24 mouse cellular contexts compared by ENCODE assay signal in genomic region chr11:100066236-100067010, GRCm38 (mm10). TPM values are rescaled to one million over a fixed set of nuclear protein-coding genes. Genes with fewer than 3 reads are reported as not detected.
DNase-seq lines count a peak whose midpoint lies in the region; ATAC-seq and TF ChIP-seq lines count a peak whose summit lies in the region.
"Had no signal": no experiment of that assay in that cellular context is flagged by ENCODE, and none has a peak within 500 bp of the region (broad histone marks: within the 10 kb centered on the region; RNA-seq: fewer than 3 reads in every experiment).

No protein-coding gene starts in this region.

- TF ChIP-seq EP300 in lung, postnatal 0 days (IDR thresholded peaks at IDR 0.05), result no peak

- H3K4me3 ChIP-seq in heart, embryonic 13.5 days, result no peak overlapping the region
- no peak overlapping the region for H3K4me3 ChIP-seq in lung, postnatal 0 days (ENCODE audit: low read depth, low read length)
- H3K4me3 ChIP-seq in intestine, embryonic 15.5 days (replicated peaks), result no peak overlapping the region
- H3K4me3 ChIP-seq: forebrain, embryonic 13.5 days; liver, embryonic 13.5 days; megakaryocyte, embryonic 14.5 days; neural tube, embryonic 15.5 days had no signal

- intact Hi-C loops in heart, postnatal 25 days (cut with DNase I), result no loop called here

- no peaks in the 10 kb centered on the region for H3K36me3 ChIP-seq in heart, embryonic 13.5 days
- no peaks in the 10 kb centered on the region for H3K36me3 ChIP-seq in lung, postnatal 0 days (ENCODE audit: insufficient read depth, low read length)
- no peaks in the 10 kb centered on the region for H3K36me3 ChIP-seq in intestine, embryonic 15.5 days
- H3K36me3 ChIP-seq: liver, embryonic 13.5 days; neural tube, embryonic 15.5 days had no signal

- peaks cover 19% of the 10 kb centered on the region for H3K4me1 ChIP-seq in heart, embryonic 13.5 days
- H3K4me1 ChIP-seq in lung, postnatal 0 days (ENCODE audit: insufficient read depth, low read depth, low read length), result no peaks in the 10 kb centered on the region; the same call in 1 of the 2 replicates
- no peaks in the 10 kb centered on the region for H3K4me1 ChIP-seq in intestine, embryonic 15.5 days (replicated peaks)
- H3K4me1 ChIP-seq: forebrain, embryonic 13.5 days; liver, embryonic 13.5 days; megakaryocyte, embryonic 14.5 days; neural tube, embryonic 15.5 days had no signal

- H3K27me3 ChIP-seq in heart, embryonic 13.5 days (replicated peaks), result no peaks in the 10 kb centered on the region
- no peaks in the 10 kb centered on the region for H3K27me3 ChIP-seq in lung, postnatal 0 days (replicated peaks; ENCODE audit: insufficient read depth, low read length)
- no peaks in the 10 kb centered on the region for H3K27me3 ChIP-seq in intestine, embryonic 15.5 days (replicated peaks)
- H3K27me3 ChIP-seq: forebrain, embryonic 13.5 days; liver, embryonic 13.5 days; megakaryocyte, embryonic 14.5 days; neural tube, embryonic 15.5 days had no signal

- no peak for DNase-seq in heart, postnatal 25 days (ENCODE audit: low spot score)
- DNase-seq in lung, postnatal 0 days (ENCODE audit: low spot score), result peak; percentile 43
- no peak for DNase-seq in lung, postnatal 4 days
- DNase-seq in brain, adult 2 months (ENCODE audit: low read depth, low spot score), result peak; percentile 31
- peak; percentile 91 for DNase-seq in fat pad, adult 2 months (ENCODE audit: extremely low read depth, low read depth, low spot score)
- DNase-seq in spleen, adult 12 weeks (ENCODE audit: low spot score), result no peak
- DNase-seq: adrenal gland, adult 2 months; B cell, adult 2 months; kidney, adult 8-10 months; kidney, postnatal 36 days; liver, embryonic 13.5 days had no signal

- no peak overlapping the region for H3K4me2 ChIP-seq in heart, embryonic 13.5 days
- no peak overlapping the region for H3K4me2 ChIP-seq in lung, postnatal 0 days (replicated peaks; ENCODE audit: low read depth, low read length)
- no peak overlapping the region for H3K4me2 ChIP-seq in intestine, embryonic 15.5 days (replicated peaks)
- H3K4me2 ChIP-seq: forebrain, embryonic 13.5 days; liver, embryonic 13.5 days; neural tube, embryonic 15.5 days had no signal

- no peak overlapping the region for H3K9ac ChIP-seq in heart, embryonic 13.5 days
- H3K9ac ChIP-seq in lung, postnatal 0 days (replicated peaks; ENCODE audit: low read depth), result no peak overlapping the region
- H3K9ac ChIP-seq in intestine, embryonic 15.5 days, result no peak overlapping the region
- H3K9ac ChIP-seq: forebrain, embryonic 13.5 days; liver, embryonic 13.5 days; neural tube, embryonic 15.5 days had no signal

- 42% methylated on average over 12 of the region's 12 CpGs for WGBS in heart, embryonic 13.5 days
- 45% methylated on average over 12 of the region's 12 CpGs for WGBS in lung, postnatal 0 days
- WGBS in intestine, embryonic 15.5 days, result 77% methylated on average over 12 of the region's 12 CpGs

- no peaks in the 10 kb centered on the region for H3K9me3 ChIP-seq in heart, embryonic 13.5 days
- no peaks in the 10 kb centered on the region for H3K9me3 ChIP-seq in lung, postnatal 0 days (ENCODE audit: low read length)
- H3K9me3 ChIP-seq in intestine, embryonic 15.5 days, result no peaks in the 10 kb centered on the region
- H3K9me3 ChIP-seq: forebrain, embryonic 13.5 days; liver, embryonic 13.5 days; megakaryocyte, embryonic 14.5 days; neural tube, embryonic 15.5 days had no signal

- H3K27ac ChIP-seq in heart, embryonic 13.5 days (replicated peaks), result 0 out of 2 replicates have a peak overlapping the region, but pooled peaks have one; percentile 9
- H3K27ac ChIP-seq in lung, postnatal 0 days (ENCODE audit: low read length), result peak overlapping the region; percentile 75
- no peak overlapping the region for H3K27ac ChIP-seq in intestine, embryonic 15.5 days
- H3K27ac ChIP-seq: forebrain, embryonic 13.5 days; liver, embryonic 13.5 days; neural tube, embryonic 15.5 days had no signal

- no peak for TF ChIP-seq CTCF in lung, postnatal 0 days (IDR thresholded peaks at IDR 0.05)

- ATAC-seq in heart, embryonic 13.5 days (ENCODE audit: extremely low read depth, insufficient number of reproducible peaks, low FRiP score, low TSS enrichment), result no peak
- no peak for ATAC-seq in lung, postnatal 0 days
- ATAC-seq in intestine, embryonic 15.5 days, result no peak
- ATAC-seq: forebrain, embryonic 13.5 days; hindbrain, embryonic 16.5 days had no signal

RNA-seq across cellular contexts. Expression of gene Krt31, which starts 16.1 kb away (rescaled TPM):
- not detected in 2 replicates for polyA plus RNA-seq in heart, embryonic 13.5 days (2015; fragmentation: Nextera tagmentation; extraction: Ambion mirVana)
- not detected for total RNA-seq in heart, postnatal 25 days (2021)
- polyA plus RNA-seq in lung, postnatal 0 days (2015; fragmentation: Nextera tagmentation; extraction: Ambion mirVana), result not detected in 2 replicates
- not detected in 2 replicates for polyA plus RNA-seq in intestine, embryonic 15.5 days (2015; fragmentation: Nextera tagmentation; extraction: Ambion mirVana)
- total RNA-seq: adrenal gland, adult 2 months; gastrocnemius, postnatal 4 days; heart, postnatal 10 days; layer of hippocampus, postnatal 25 days had no signal
- polyA plus RNA-seq: adrenal gland, adult 2 months; cortical plate, adult 2 months; forebrain, embryonic 13.5 days; hindbrain, embryonic 16.5 days; limb, embryonic 11.5 days; liver, embryonic 13.5 days; neural tube, embryonic 15.5 days; spleen, adult 2 months had no signal

RNA-seq across cellular contexts. Expression of gene Krt32, which starts 21.6 kb away (rescaled TPM):
- not detected in 2 replicates for polyA plus RNA-seq in heart, embryonic 13.5 days (2015; fragmentation: Nextera tagmentation; extraction: Ambion mirVana)
- total RNA-seq in heart, postnatal 25 days (2021), result not detected
- not detected in 2 replicates for polyA plus RNA-seq in lung, postnatal 0 days (2015; fragmentation: Nextera tagmentation; extraction: Ambion mirVana)
- polyA plus RNA-seq in intestine, embryonic 15.5 days (2015; fragmentation: Nextera tagmentation; extraction: Ambion mirVana), result 0.11 TPM in 1 of 2 replicates, not detected in the other
- total RNA-seq: adrenal gland, adult 2 months; gastrocnemius, postnatal 4 days; heart, postnatal 10 days; layer of hippocampus, postnatal 25 days had no signal
- polyA plus RNA-seq: adrenal gland, adult 2 months; forebrain, embryonic 13.5 days; hindbrain, embryonic 16.5 days; limb, embryonic 11.5 days; liver, embryonic 13.5 days; neural tube, embryonic 15.5 days; spleen, adult 2 months; testis, adult 2 months had no signal

RNA-seq across cellular contexts. Expression of gene Krt34, which starts 25.1 kb away (rescaled TPM):
- not detected in 2 replicates for polyA plus RNA-seq in heart, embryonic 13.5 days (2015; fragmentation: Nextera tagmentation; extraction: Ambion mirVana)
- total RNA-seq in heart, postnatal 25 days (2021), result not detected
- polyA plus RNA-seq in lung, postnatal 0 days (2015; fragmentation: Nextera tagmentation; extraction: Ambion mirVana), result 0.11 and 0.18 TPM in 2 replicates
- not detected in 2 replicates for polyA plus RNA-seq in intestine, embryonic 15.5 days (2015; fragmentation: Nextera tagmentation; extraction: Ambion mirVana)
- total RNA-seq: adrenal gland, adult 2 months; gastrocnemius, postnatal 4 days; heart, postnatal 10 days; layer of hippocampus, postnatal 25 days had no signal
- polyA plus RNA-seq: adrenal gland, adult 2 months; cortical plate, adult 2 months; forebrain, embryonic 13.5 days; hindbrain, embryonic 16.5 days; limb, embryonic 11.5 days; liver, embryonic 13.5 days; neural tube, embryonic 15.5 days; spleen, adult 2 months; testis, adult 2 months had no signal

RNA-seq across cellular contexts. Expression of gene Krt35, which starts 29.6 kb away (rescaled TPM):
- not detected in 2 replicates for polyA plus RNA-seq in heart, embryonic 13.5 days (2015; fragmentation: Nextera tagmentation; extraction: Ambion mirVana)
- total RNA-seq in heart, postnatal 25 days (2021), result not detected
- polyA plus RNA-seq in lung, postnatal 0 days (2015; fragmentation: Nextera tagmentation; extraction: Ambion mirVana), result not detected in 2 replicates
- polyA plus RNA-seq in intestine, embryonic 15.5 days (2015; fragmentation: Nextera tagmentation; extraction: Ambion mirVana), result not detected in 2 replicates
- total RNA-seq: adrenal gland, adult 2 months; heart, postnatal 10 days; layer of hippocampus, postnatal 25 days had no signal
- polyA plus RNA-seq: adrenal gland, adult 2 months; cortical plate, adult 2 months; forebrain, embryonic 13.5 days; hindbrain, embryonic 16.5 days; limb, embryonic 11.5 days; liver, embryonic 13.5 days; spleen, adult 2 months; testis, adult 2 months had no signal

RNA-seq across cellular contexts. Expression of gene Krt33b, which starts 36.8 kb away (rescaled TPM):
- not detected in 2 replicates for polyA plus RNA-seq in heart, embryonic 13.5 days (2015; fragmentation: Nextera tagmentation; extraction: Ambion mirVana)
- not detected for total RNA-seq in heart, postnatal 25 days (2021)
- 0.16 TPM in 1 of 2 replicates, not detected in the other for polyA plus RNA-seq in lung, postnatal 0 days (2015; fragmentation: Nextera tagmentation; extraction: Ambion mirVana)
- 0.09 TPM in 1 of 2 replicates, not detected in the other for polyA plus RNA-seq in intestine, embryonic 15.5 days (2015; fragmentation: Nextera tagmentation; extraction: Ambion mirVana)
- total RNA-seq: adrenal gland, adult 2 months; heart, postnatal 10 days; layer of hippocampus, postnatal 25 days had no signal
- polyA plus RNA-seq: adrenal gland, adult 2 months; cortical plate, adult 2 months; forebrain, embryonic 13.5 days; liver, embryonic 13.5 days; neural tube, embryonic 15.5 days; spleen, adult 2 months; testis, adult 2 months had no signal

Comparison
In these comparisons a context has a peak if more than half of its experiments do, and no peak if none do; other contexts are left out.
1. DNase-seq: peak in lung, postnatal 0 days (single experiment), brain, adult 2 months (single experiment) and fat pad, adult 2 months (single experiment); none in heart, postnatal 25 days (single experiment), lung, postnatal 4 days (0 of 2) and spleen, adult 12 weeks (single experiment).